Mouse (Mus musculus) midbrain, embryonic 15.5 days (tissue): Measurements from ENCODE around the gene Fat1. TPM values are rescaled to one million over a fixed set of nuclear protein-coding genes. Genes with fewer than 3 reads are reported as not detected.

Experiments
- ATAC-seq: fragments of 200-750 bp; cut with Nextera tagmentation; replicated peaks from 2 replicates; pipeline ENCODE4 v1.8.0; 2017; ENCODE audit warnings: moderate TSS enrichment
- H3K27ac ChIP-seq: fragments of 300-500 bp; sonication (generic); 2 replicates; pipeline ENCODE4 v1.5.1; 2015; ENCODE audit warnings: mild to moderate bottlenecking, inconsistent platforms
- H3K27me3 ChIP-seq: fragments of 300-500 bp; sonication (generic); replicated peaks from 2 replicates; pipeline ENCODE4 v1.6.1; 2015; ENCODE audit warnings: inconsistent platforms
- H3K36me3 ChIP-seq: fragments of 300-500 bp; sonication (generic); replicated peaks from 2 replicates; pipeline ENCODE4 v1.6.1; 2015; ENCODE audit warnings: inconsistent platforms
- H3K4me1 ChIP-seq: fragments of 300-500 bp; sonication (generic); 2 replicates; pipeline ENCODE4 v1.6.1; 2015; ENCODE audit warnings: inconsistent platforms
- H3K4me2 ChIP-seq: fragments of 300-500 bp; sonication (generic); 2 replicates; pipeline ENCODE4 v1.6.1; 2015; ENCODE audit warnings: inconsistent platforms, mild to moderate bottlenecking, moderate library complexity
- H3K4me3 ChIP-seq: fragments of 300-500 bp; sonication (generic); 2 replicates; pipeline ENCODE4 v1.5.1; 2015; ENCODE audit warnings: mild to moderate bottlenecking, inconsistent platforms
- H3K9ac ChIP-seq: fragments of 300-500 bp; sonication (generic); 2 replicates; pipeline ENCODE4 v1.6.1; 2015; ENCODE audit warnings: mild to moderate bottlenecking, inconsistent platforms
- H3K9me3 ChIP-seq: fragments of 300-500 bp; sonication (generic); 2 replicates; pipeline ENCODE4 v1.6.1; 2016; ENCODE audit warnings: inconsistent platforms
- WGBS: fragments of 180-500 bp; shearing (Covaris S2); methylation state at CpG from one replicate; pipeline ENCODE4 v1.1.7; 2015; ENCODE audit warnings: mixed read lengths; 5-methylcytosine and 5-hydroxymethylcytosine counted together
- polyA plus RNA-seq: library from polyadenylated mRNA; unstranded; fragments of >200 nt; fragmentation: Nextera tagmentation; extraction: Ambion mirVana; gene quantifications from 2 replicates; pipeline ENCODE4 v1.2.1, GENCODE M21; 2015

The Fat1 gene
- polyA plus RNA-seq, 1 experiment from 2014 or later = 14.0 TPM

- H3K27ac ChIP-seq = no peak overlapping the region
- ATAC-seq = no peak
- no peak overlapping the region for H3K9ac ChIP-seq
- H3K9me3 ChIP-seq = no peaks in the 10 kb centered on the region
- H3K4me3 ChIP-seq = no peak overlapping the region
- no peak overlapping the region for H3K4me2 ChIP-seq
- 87% methylated on average over 8 of the region's 8 CpGs for WGBS
- H3K4me1 ChIP-seq = no peaks in the 10 kb centered on the region
- no peaks in the 10 kb centered on the region for H3K27me3 ChIP-seq
- H3K36me3 ChIP-seq = no peaks in the 10 kb centered on the region
Observed at GRCm38 (mm10) chr8:45015876-45016275, 80.6 kb downstream of the Fat1 start.

- ATAC-seq = no peak
- H3K9ac ChIP-seq = no peak overlapping the region
- WGBS = 57% methylated on average over 5 of the region's 5 CpGs
- H3K27me3 ChIP-seq = no peaks in the 10 kb centered on the region
- peaks cover 16% of the 10 kb centered on the region for H3K36me3 ChIP-seq
- no peak overlapping the region for H3K27ac ChIP-seq
- H3K4me2 ChIP-seq = no peak overlapping the region
- no peaks in the 10 kb centered on the region for H3K4me1 ChIP-seq
- H3K4me3 ChIP-seq = no peak overlapping the region
- H3K9me3 ChIP-seq = no peaks in the 10 kb centered on the region; the same call in 1 of the 2 replicates
Observed at GRCm38 (mm10) chr8:45019241-45019640, 84.0 kb downstream of the Fat1 start.

GRCm38 (mm10) chr8:45021171-45021570 is 85.9 kb downstream of the Fat1 start:
- peaks cover 35% of the 10 kb centered on the region for H3K36me3 ChIP-seq
- H3K4me2 ChIP-seq = no peak overlapping the region
- no peaks in the 10 kb centered on the region for H3K4me1 ChIP-seq
- H3K4me3 ChIP-seq = no peak overlapping the region
- WGBS = 94% methylated on average over 5 of the region's 5 CpGs
- ATAC-seq = no peak
- no peak overlapping the region for H3K9ac ChIP-seq
- no peaks in the 10 kb centered on the region; the same call in 1 of the 2 replicates for H3K9me3 ChIP-seq
- H3K27ac ChIP-seq = no peak overlapping the region
- H3K27me3 ChIP-seq = no peaks in the 10 kb centered on the region

GRCm38 (mm10) chr8:45021911-45022665 is 86.8 kb downstream of the Fat1 start:
- Histone ChIP-seq H3K27me3 (no peaks in the 10 kb centered on the region), H3K27ac (no peak overlapping the region), H3K9ac (no peak overlapping the region), H3K4me2 (no peak overlapping the region), H3K4me1 (no peaks in the 10 kb centered on the region), H3K36me3 (peaks cover 42% of the 10 kb centered on the region), H3K9me3 (no peaks in the 10 kb centered on the region; the same call in 1 of the 2 replicates), H3K4me3 (no peak overlapping the region)
- ATAC-seq = no peak
- WGBS = 96% methylated on average over 21 of the region's 21 CpGs

- H3K4me1 ChIP-seq = no peaks in the 10 kb centered on the region
- H3K9ac ChIP-seq = no peak overlapping the region
- no peaks in the 10 kb centered on the region for H3K27me3 ChIP-seq
- H3K4me3 ChIP-seq = no peak overlapping the region
- no peak for ATAC-seq
- H3K27ac ChIP-seq = no peak overlapping the region
- H3K9me3 ChIP-seq = no peaks in the 10 kb centered on the region; the same call in 1 of the 2 replicates
- WGBS = 82% methylated on average over 6 of the region's 6 CpGs
- H3K4me2 ChIP-seq = no peak overlapping the region
- peaks cover 47% of the 10 kb centered on the region for H3K36me3 ChIP-seq
Observed at GRCm38 (mm10) chr8:45028081-45028497, 92.8 kb downstream of the Fat1 start.

GRCm38 (mm10) chr8:45038350-45038749 is 103.1 kb downstream of the Fat1 start:
- Histone ChIP-seq H3K4me3 (no peak overlapping the region), H3K9ac (no peak overlapping the region), H3K9me3 (no peaks in the 10 kb centered on the region), H3K36me3 (peaks cover 29% of the 10 kb centered on the region), H3K27me3 (no peaks in the 10 kb centered on the region), H3K4me2 (no peak overlapping the region), H3K27ac (no peak overlapping the region), H3K4me1 (no peaks in the 10 kb centered on the region)
- no peak for ATAC-seq
- WGBS = 88% methylated on average over 15 of the region's 15 CpGs

GRCm38 (mm10) chr8:45044160-45044559 is 108.9 kb downstream of the Fat1 start:
- 96% methylated on average over 26 of the region's 26 CpGs for WGBS
- no peak overlapping the region for H3K4me2 ChIP-seq
- no peak overlapping the region for H3K9ac ChIP-seq
- no peak overlapping the region for H3K27ac ChIP-seq
- H3K36me3 ChIP-seq = peaks cover 31% of the 10 kb centered on the region
- no peaks in the 10 kb centered on the region for H3K27me3 ChIP-seq
- H3K4me3 ChIP-seq = no peak overlapping the region
- no peaks in the 10 kb centered on the region for H3K4me1 ChIP-seq
- ATAC-seq = no peak
- H3K9me3 ChIP-seq = no peaks in the 10 kb centered on the region

GRCm38 (mm10) chr8:45050451-45050850 is 115.2 kb downstream of the Fat1 start:
- no peak for ATAC-seq
- H3K27me3 ChIP-seq = no peaks in the 10 kb centered on the region
- 95% methylated on average over 8 of the region's 8 CpGs for WGBS
- H3K4me3 ChIP-seq = no peak overlapping the region
- H3K36me3 ChIP-seq = peaks cover 14% of the 10 kb centered on the region
- no peak overlapping the region for H3K9ac ChIP-seq
- H3K4me2 ChIP-seq = no peak overlapping the region
- H3K27ac ChIP-seq = no peak overlapping the region
- no peaks in the 10 kb centered on the region for H3K9me3 ChIP-seq
- no peaks in the 10 kb centered on the region for H3K4me1 ChIP-seq

GRCm38 (mm10) chr8:45051236-45051635 is 116.0 kb downstream of the Fat1 start:
- Histone ChIP-seq H3K27ac (no peak overlapping the region), H3K4me1 (no peaks in the 10 kb centered on the region), H3K4me3 (no peak overlapping the region), H3K27me3 (no peaks in the 10 kb centered on the region), H3K9ac (no peak overlapping the region), H3K4me2 (no peak overlapping the region), H3K36me3 (peaks cover 14% of the 10 kb centered on the region), H3K9me3 (no peaks in the 10 kb centered on the region)
- ATAC-seq = no peak
- WGBS = 96% methylated on average over 30 of the region's 30 CpGs

- no peak overlapping the region for H3K9ac ChIP-seq
- no peaks in the 10 kb centered on the region for H3K4me1 ChIP-seq
- H3K36me3 ChIP-seq = peaks cover 14% of the 10 kb centered on the region
- H3K4me2 ChIP-seq = no peak overlapping the region
- H3K9me3 ChIP-seq = no peaks in the 10 kb centered on the region
- H3K27me3 ChIP-seq = no peaks in the 10 kb centered on the region
- 83% methylated on average over 1 of the region's 1 CpGs for WGBS
- H3K27ac ChIP-seq = no peak overlapping the region
- no peak overlapping the region for H3K4me3 ChIP-seq
- ATAC-seq = 0 out of 2 replicates have a peak, but pooled peaks have one; percentile 70
Observed at GRCm38 (mm10) chr8:45052205-45052604, 117.0 kb downstream of the Fat1 start.

- Histone ChIP-seq H3K27me3 (no peaks in the 10 kb centered on the region), H3K36me3 (peaks cover 14% of the 10 kb centered on the region), H3K27ac (no peak overlapping the region), H3K4me2 (no peak overlapping the region), H3K4me1 (no peaks in the 10 kb centered on the region), H3K4me3 (no peak overlapping the region), H3K9ac (no peak overlapping the region), H3K9me3 (no peaks in the 10 kb centered on the region)
- 89% methylated on average over 9 of the region's 9 CpGs for WGBS
- 0 out of 2 replicates have a peak, but pooled peaks have one; percentile 30 for ATAC-seq
Observed at GRCm38 (mm10) chr8:45052618-45053017, 117.4 kb downstream of the Fat1 start.

- ATAC-seq = no peak
- no peak overlapping the region for H3K4me3 ChIP-seq
Observed at GRCm38 (mm10) chr8:45055500-45055899, 120.3 kb downstream of the Fat1 start.

GRCm38 (mm10) chr8:45056810-45057209 is 121.6 kb downstream of the Fat1 start:
- no peak overlapping the region for H3K4me2 ChIP-seq
- H3K27ac ChIP-seq = no peak overlapping the region
- no peak overlapping the region for H3K9ac ChIP-seq
- no peak for ATAC-seq
- H3K9me3 ChIP-seq = no peaks in the 10 kb centered on the region
- no peak overlapping the region for H3K4me3 ChIP-seq
- WGBS = 24% methylated on average over 3 of the region's 3 CpGs
- H3K4me1 ChIP-seq = no peaks in the 10 kb centered on the region
- 0 out of 2 replicates have a peak, but pooled peaks cover 4% of the 10 kb centered on the region for H3K36me3 ChIP-seq
- H3K27me3 ChIP-seq = no peaks in the 10 kb centered on the region

More at GRCm38 (mm10) chr8:45055500-45055899, 120.3 kb downstream of the Fat1 start:
- Histone ChIP-seq H3K27ac (no peak overlapping the region), H3K4me2 (no peak overlapping the region), H3K9ac (no peak overlapping the region), H3K9me3 (no peaks in the 10 kb centered on the region), H3K27me3 (no peaks in the 10 kb centered on the region), H3K4me1 (no peaks in the 10 kb centered on the region), H3K36me3 (peaks cover 14% of the 10 kb centered on the region)
- WGBS = 92% methylated on average over 3 of the region's 3 CpGs
